Comparison of ENCODE assay signal across 18 mouse cellular contexts in genomic region chr6:94596051-94596760, GRCm38 (mm10).
A peak's percentile ranks its signal among the peaks of the same experiment; 100 is the strongest.
DNase-seq lines count a peak whose midpoint lies in the region; ATAC-seq and TF ChIP-seq lines count a peak whose summit lies in the region.
"Had no signal": no experiment of that assay in that cellular context is flagged by ENCODE, and none has a peak within 500 bp of the region (broad histone marks: within the 10 kb centered on the region; RNA-seq: fewer than 3 reads in every experiment).

No protein-coding gene starts in this region.

- H3K79me2 ChIP-seq in heart, adult 2 months (replicated peaks; ENCODE audit: control insufficient read depth, insufficient read depth, low read length), result no peaks in the 10 kb centered on the region

- 72% methylated on average over 14 of the region's 14 CpGs for WGBS in heart, adult 2 months
- WGBS in heart, postnatal 0 days, result 79% methylated on average over 14 of the region's 14 CpGs

- no peaks in the 10 kb centered on the region for H3K27me3 ChIP-seq in heart, adult 2 months (ENCODE audit: control insufficient read depth, insufficient read depth, low read length)
- H3K27me3 ChIP-seq in heart, postnatal 0 days (ENCODE audit: control insufficient read depth, insufficient read depth, low read length), result no peaks in the 10 kb centered on the region
- H3K27me3 ChIP-seq: limb, embryonic 15.5 days; midbrain, embryonic 12.5 days; Patski had no signal

- H3K4me3 ChIP-seq in heart, adult 2 months, result no peak overlapping the region
- H3K4me3 ChIP-seq in heart, postnatal 0 days (ENCODE audit: low read depth, low read length), result no peak overlapping the region
- H3K4me3 ChIP-seq: layer of hippocampus, adult 2 months; limb, embryonic 15.5 days; midbrain, embryonic 12.5 days; myocyte had no signal

- TF ChIP-seq POLR2A in heart, adult 2 months (IDR thresholded peaks at IDR 0.05; ENCODE audit: insufficient read depth, low read depth, low read length), result no peak
- TF ChIP-seq POLR2A in brain, embryonic 14.5 days (IDR thresholded peaks at IDR 0.05; ENCODE audit: borderline replicate concordance, extremely low read depth, insufficient read depth, insufficient read length, poor library complexity, severe bottlenecking), result no peak

- peak overlapping the region; percentile 66 for H3K27ac ChIP-seq in heart, adult 2 months
- H3K27ac ChIP-seq in heart, postnatal 0 days (ENCODE audit: low read depth), result peak overlapping the region; percentile 32; the same call in 1 of the 2 replicates
- H3K27ac ChIP-seq: layer of hippocampus, adult 2 months; limb, embryonic 15.5 days; midbrain, embryonic 12.5 days had no signal

- H3K36me3 ChIP-seq in heart, adult 2 months (ENCODE audit: control insufficient read depth, insufficient read depth, low read length), result peaks cover 3% of the 10 kb centered on the region
- no peaks in the 10 kb centered on the region; the same call in 1 of the 2 replicates for H3K36me3 ChIP-seq in heart, postnatal 0 days (replicated peaks; ENCODE audit: control insufficient read depth, insufficient read depth, low read length)

- no peaks in the 10 kb centered on the region for H3K9me3 ChIP-seq in heart, postnatal 0 days (replicated peaks; ENCODE audit: control insufficient read depth, low read length)
- H3K9me3 ChIP-seq: limb, embryonic 15.5 days; midbrain, embryonic 12.5 days had no signal

- H3K4me1 ChIP-seq in heart, adult 2 months (ENCODE audit: control insufficient read depth, insufficient read depth, low read length), result peaks cover 9% of the 10 kb centered on the region
- H3K4me1 ChIP-seq in heart, postnatal 0 days (ENCODE audit: control insufficient read depth, insufficient read depth), result peaks cover 43% of the 10 kb centered on the region

- intact Hi-C loops in heart, adult 2 months (cut with DNase I), result loop anchor here (5.0 kb wide), 1 partner anchor 371 kb away; no protein-coding TSS in a partner anchor

- H3K9ac ChIP-seq in heart, adult 2 months (ENCODE audit: low read depth, low read length), result no peak overlapping the region
- no peak overlapping the region for H3K9ac ChIP-seq in heart, postnatal 0 days (replicated peaks; ENCODE audit: low read depth, low read length)
- H3K9ac ChIP-seq: limb, embryonic 15.5 days; liver, postnatal 0 days; midbrain, embryonic 12.5 days had no signal

- ATAC-seq in heart, postnatal 0 days (ENCODE audit: insufficient read depth, low read depth), result no peak
- ATAC-seq in megakaryocyte, adult 5-6 weeks (ENCODE audit: poor library complexity, severe bottlenecking), result no peak
- ATAC-seq: inflammation-experienced regulatory T-cells, adult 6 months; liver, postnatal 0 days; Patski had no signal

- peak; percentile 60 to 71 for DNase-seq in cerebellum, postnatal 10 days
- DNase-seq in cerebellum, adult 9-10 months, result no peak
- DNase-seq in heart, adult 2 months, result peak in 1 of 2 experiments; percentile 69
- DNase-seq in heart, adult 8-10 months (ENCODE audit: low spot score), result no peak
- peak; percentile 25 for DNase-seq in brain, embryonic 14.5 days (ENCODE audit: low read depth)
- no peak for DNase-seq in heart, postnatal 0 days (ENCODE audit: low spot score)
- no peak for DNase-seq in right cerebral cortex, postnatal 25 days
- DNase-seq: cerebellum, postnatal 25 days; liver, postnatal 0 days; retina, postnatal 1 day; thymus, postnatal 14 days had no signal

- TF ChIP-seq CTCF in heart, adult 2 months (IDR thresholded peaks at IDR 0.05), result no peak
- no peak for TF ChIP-seq CTCF in brain, embryonic 14.5 days (IDR thresholded peaks at IDR 0.05; ENCODE audit: borderline replicate concordance, extremely low read depth, insufficient read depth, insufficient read length)
- no peak for TF ChIP-seq CTCF in heart, postnatal 0 days (IDR thresholded peaks at IDR 0.05; ENCODE audit: low read depth)

- no peak overlapping the region for H3K4me2 ChIP-seq in heart, postnatal 0 days (ENCODE audit: low read depth, low read length)
- H3K4me2 ChIP-seq: limb, embryonic 15.5 days; midbrain, embryonic 12.5 days had no signal

- no peak for TF ChIP-seq EP300 in heart, adult 2 months (IDR thresholded peaks at IDR 0.05; ENCODE audit: insufficient read depth, low read depth, low read length)
- TF ChIP-seq EP300 in heart, postnatal 0 days (IDR thresholded peaks at IDR 0.05; ENCODE audit: low read depth), result no peak

Comparison
In these comparisons a context has a peak if more than half of its experiments do, and no peak if none do; other contexts are left out.
1. DNase-seq: peak in cerebellum, postnatal 10 days (2 of 2) and brain, embryonic 14.5 days (single experiment); none in cerebellum, adult 9-10 months (single experiment), heart, adult 8-10 months (single experiment), heart, postnatal 0 days (single experiment) and right cerebral cortex, postnatal 25 days (single experiment).